In genomic region chr4:54991973-54992372, GRCm38 (mm10) we compare ENCODE assay signal across 16 mouse cellular contexts.
"Had no signal": no experiment of that assay in that cellular context is flagged by ENCODE, and none has a peak within 500 bp of the region (broad histone marks: within the 10 kb centered on the region; RNA-seq: fewer than 3 reads in every experiment).

No protein-coding gene starts in this region.

- H3K4me3 ChIP-seq: midbrain, embryonic 10.5 days; myocyte; neural tube, embryonic 13.5 days; neural tube, embryonic 15.5 days; stomach, embryonic 15.5 days had no signal

- H3K36me3 ChIP-seq: stomach, embryonic 15.5 days had no signal

- H3K27me3 ChIP-seq: neural tube, embryonic 13.5 days; neural tube, embryonic 15.5 days; stomach, embryonic 15.5 days had no signal

- H3K9me3 ChIP-seq: midbrain, embryonic 10.5 days; neural tube, embryonic 13.5 days; neural tube, embryonic 15.5 days; stomach, embryonic 15.5 days had no signal

- H3K9ac ChIP-seq: lung, embryonic 14.5 days; neural tube, embryonic 13.5 days; neural tube, embryonic 15.5 days; stomach, embryonic 15.5 days had no signal

- H3K4me1 ChIP-seq: stomach, embryonic 15.5 days had no signal

- H3K4me2 ChIP-seq: lung, embryonic 14.5 days; neural tube, embryonic 13.5 days; neural tube, embryonic 15.5 days; stomach, embryonic 15.5 days had no signal

- ATAC-seq: midbrain, embryonic 16.5 days had no signal

- DNase-seq: lung, adult 18-20 months; lung, embryonic 14.5 days; lung, postnatal 10 days; lung, postnatal 4 days; midbrain, embryonic 14.5 days; right cerebral cortex, postnatal 14 days; thymus, adult 2 months; thymus, postnatal 14 days; thymus, postnatal 4 days had no signal

- H3K27ac ChIP-seq: midbrain, embryonic 10.5 days; neural tube, embryonic 13.5 days; neural tube, embryonic 15.5 days; stomach, embryonic 15.5 days; stomach, postnatal 0 days had no signal
